Mouse (Mus musculus): ENCODE results near the gene Nmnat3. TPM values are rescaled to one million over a fixed set of nuclear protein-coding genes. Genes with fewer than 3 reads are reported as not detected.

Nmnat3 gene
- polyA plus RNA-seq, 1 experiment from 2014 or later: 0.87 TPM

DNA sequence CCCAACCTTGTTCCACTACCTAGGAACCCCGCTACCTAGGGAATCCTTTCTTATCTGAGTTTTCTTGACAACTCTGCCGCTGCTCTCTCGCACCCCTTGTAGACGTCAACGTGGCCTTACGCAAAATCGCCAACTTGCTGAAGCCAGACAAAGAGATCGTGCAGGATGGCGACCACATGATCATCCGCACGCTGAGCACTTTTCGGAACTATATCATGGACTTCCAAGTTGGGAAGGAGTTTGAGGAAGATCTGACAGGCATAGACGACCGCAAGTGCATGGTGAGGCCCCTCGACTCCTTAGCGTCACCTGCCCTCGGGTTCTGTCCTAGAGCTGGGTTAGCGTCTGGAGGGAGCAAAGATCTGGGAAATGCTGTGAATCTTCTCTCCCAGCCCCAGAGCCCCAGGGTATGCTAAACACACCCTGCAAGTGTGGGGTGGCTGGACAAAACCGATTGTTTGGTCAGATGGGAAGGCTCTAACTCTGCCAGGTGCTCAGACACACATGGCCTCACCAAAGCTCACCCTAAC lies 138.2 kb downstream of the Nmnat3 start:
- no peaks in the 10 kb centered on the region for H3K36me3 ChIP-seq (ENCODE audit: control insufficient read depth, insufficient read depth, low read length)
- DNase-seq: peak; percentile 34
- H3K4me3 ChIP-seq (replicated peaks; ENCODE audit: low read depth, low read length): peak overlapping the region; percentile 42
- WGBS: 6% methylated on average over 19 of the region's 19 CpGs
- peak overlapping the region; percentile 71 for H3K4me2 ChIP-seq (ENCODE audit: low read length)
- H3K9ac ChIP-seq (replicated peaks; ENCODE audit: low read length): peak overlapping the region; percentile 49; the same call in 1 of the 2 replicates
- peaks cover 23% of the 10 kb centered on the region for H3K4me1 ChIP-seq (ENCODE audit: control insufficient read depth, insufficient read depth, low read length)
- no peak overlapping the region for H3K27ac ChIP-seq (replicated peaks; ENCODE audit: low read depth, low read length)
- H3K9me3 ChIP-seq (ENCODE audit: control insufficient read depth, low read length): no peaks in the 10 kb centered on the region
- no peak for ATAC-seq (ENCODE audit: low FRiP score, low TSS enrichment)
- H3K27me3 ChIP-seq (ENCODE audit: control insufficient read depth, insufficient read depth, low read length): 0 out of 2 replicates have a peak, but pooled peaks cover 11% of the 10 kb centered on the region

DNA sequence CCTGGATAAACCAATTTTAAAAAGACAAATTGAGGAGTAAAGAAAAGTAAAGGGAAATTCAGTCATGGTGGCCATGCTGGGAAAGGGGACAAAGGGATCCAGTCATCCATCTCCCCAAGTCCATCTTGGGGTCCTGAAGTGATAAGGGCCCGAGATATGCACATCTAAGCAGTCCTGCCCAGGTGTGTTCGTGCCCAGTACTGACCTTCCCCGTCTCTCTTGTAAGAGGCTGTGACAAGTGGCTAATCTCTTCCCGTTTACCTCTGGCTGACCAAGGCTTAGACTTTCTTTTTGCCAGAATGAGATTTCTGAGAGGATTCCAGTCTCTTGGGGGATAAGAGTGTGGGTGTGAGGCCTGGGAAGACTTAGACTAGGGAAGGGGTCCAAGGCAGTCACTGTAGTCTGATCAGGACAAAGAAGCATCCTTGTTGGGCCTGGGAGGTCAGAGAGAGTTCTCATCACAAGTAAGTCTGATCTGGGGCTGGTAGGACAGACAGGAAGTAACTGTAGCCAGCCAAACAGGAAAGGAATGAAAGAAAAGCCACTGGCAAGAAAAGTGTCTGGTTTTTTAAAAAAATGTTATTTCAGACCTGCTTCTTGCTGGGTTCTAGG lies 140.8 kb downstream of the Nmnat3 start:
- Histone ChIP-seq H3K4me3 (replicated peaks; ENCODE audit: low read depth, low read length) (no peak overlapping the region), H3K27ac (replicated peaks; ENCODE audit: low read depth, low read length) (no peak overlapping the region), H3K9me3 (ENCODE audit: control insufficient read depth, low read length) (no peaks in the 10 kb centered on the region), H3K36me3 (ENCODE audit: control insufficient read depth, insufficient read depth, low read length) (no peaks in the 10 kb centered on the region), H3K4me1 (ENCODE audit: control insufficient read depth, insufficient read depth, low read length) (peaks cover 23% of the 10 kb centered on the region), H3K4me2 (ENCODE audit: low read length) (no peak overlapping the region), H3K27me3 (ENCODE audit: control insufficient read depth, insufficient read depth, low read length) (0 out of 2 replicates have a peak, but pooled peaks cover 11% of the 10 kb centered on the region), H3K9ac (replicated peaks; ENCODE audit: low read length) (no peak overlapping the region)
- ATAC-seq (ENCODE audit: low FRiP score, low TSS enrichment) (no peak), DNase-seq (no peak)
- 73% methylated on average over 4 of the region's 4 CpGs for WGBS

DNA sequence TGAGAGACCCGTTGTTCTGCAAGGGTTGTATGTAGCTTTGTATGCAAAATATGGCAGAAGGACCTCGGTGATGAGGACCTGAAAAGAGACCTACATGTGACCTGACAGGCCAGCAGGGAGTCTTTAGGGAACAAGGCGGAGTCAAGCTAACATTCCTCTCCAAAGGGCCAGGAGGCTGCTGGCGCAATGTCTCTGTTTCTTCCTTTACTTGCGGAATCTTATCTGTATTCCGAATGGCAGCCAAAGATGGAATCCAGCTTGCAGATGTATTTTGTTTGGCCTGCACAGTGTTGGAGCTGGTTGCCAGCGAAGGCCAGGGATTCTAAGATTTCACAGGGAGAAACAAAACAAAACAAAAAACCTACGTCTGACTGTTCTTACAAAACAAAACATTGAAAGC lies 141.5 kb downstream of the Nmnat3 start:
- Histone ChIP-seq H3K9me3 (ENCODE audit: control insufficient read depth, low read length) (no peaks in the 10 kb centered on the region), H3K4me2 (ENCODE audit: low read length) (no peak overlapping the region), H3K36me3 (ENCODE audit: control insufficient read depth, insufficient read depth, low read length) (no peaks in the 10 kb centered on the region), H3K9ac (replicated peaks; ENCODE audit: low read length) (no peak overlapping the region), H3K4me1 (ENCODE audit: control insufficient read depth, insufficient read depth, low read length) (peaks cover 23% of the 10 kb centered on the region), H3K4me3 (replicated peaks; ENCODE audit: low read depth, low read length) (no peak overlapping the region), H3K27me3 (ENCODE audit: control insufficient read depth, insufficient read depth, low read length) (0 out of 2 replicates have a peak, but pooled peaks cover 11% of the 10 kb centered on the region), H3K27ac (replicated peaks; ENCODE audit: low read depth, low read length) (no peak overlapping the region)
- ATAC-seq (ENCODE audit: low FRiP score, low TSS enrichment) (no peak), DNase-seq (no peak)
- 71% methylated on average over 8 of the region's 8 CpGs for WGBS

DNA sequence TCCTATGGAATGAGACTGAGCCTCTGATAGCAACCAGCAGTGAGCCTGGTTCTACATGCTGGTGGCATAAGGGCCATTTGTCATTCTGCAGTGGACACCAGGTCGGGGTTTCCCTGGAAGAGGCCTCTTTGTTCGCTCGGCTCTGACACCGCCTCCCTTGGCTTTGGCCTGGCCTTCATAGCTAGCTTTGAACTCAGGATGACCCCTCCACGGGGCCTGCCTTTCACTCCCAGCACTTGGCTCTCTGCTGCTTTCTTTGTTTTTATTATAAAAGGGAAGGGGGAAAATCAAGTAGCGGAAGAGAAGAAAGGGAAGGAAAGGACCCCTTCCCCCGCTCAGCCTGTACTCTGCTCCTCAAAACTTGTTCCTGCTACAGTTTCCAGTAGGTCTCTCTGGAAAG lies 142.6 kb downstream of the Nmnat3 start:
- Histone ChIP-seq H3K4me1 (ENCODE audit: control insufficient read depth, insufficient read depth, low read length) (peaks cover 15% of the 10 kb centered on the region), H3K27me3 (ENCODE audit: control insufficient read depth, insufficient read depth, low read length) (0 out of 2 replicates have a peak, but pooled peaks cover 7% of the 10 kb centered on the region), H3K9me3 (ENCODE audit: control insufficient read depth, low read length) (no peaks in the 10 kb centered on the region), H3K4me3 (replicated peaks; ENCODE audit: low read depth, low read length) (no peak overlapping the region), H3K27ac (replicated peaks; ENCODE audit: low read depth, low read length) (no peak overlapping the region), H3K36me3 (ENCODE audit: control insufficient read depth, insufficient read depth, low read length) (no peaks in the 10 kb centered on the region), H3K9ac (replicated peaks; ENCODE audit: low read length) (no peak overlapping the region), H3K4me2 (ENCODE audit: low read length) (no peak overlapping the region)
- DNase-seq (peak; percentile 39), ATAC-seq (ENCODE audit: low FRiP score, low TSS enrichment) (no peak)
- WGBS: 17% methylated on average over 7 of the region's 7 CpGs

DNA sequence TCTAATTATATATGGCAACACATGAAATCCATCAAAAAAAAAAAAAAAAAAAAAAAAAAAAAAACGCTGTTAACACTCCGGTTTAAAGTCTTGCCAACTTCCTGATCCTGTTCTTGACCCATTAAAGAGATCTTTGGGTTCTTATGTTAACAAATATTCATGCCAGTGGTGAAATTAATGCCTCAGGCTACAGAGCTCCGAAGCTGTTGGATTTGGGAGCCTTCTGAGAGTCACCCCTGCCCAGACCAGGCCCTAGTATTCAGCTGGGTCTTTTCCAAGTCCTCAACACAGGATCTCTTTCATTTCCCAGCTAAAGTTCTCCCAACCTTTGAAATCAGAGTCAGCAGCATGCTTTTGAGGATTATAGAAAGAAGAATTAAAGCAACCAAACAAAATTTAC lies 143.3 kb downstream of the Nmnat3 start:
- Histone ChIP-seq H3K4me1 (ENCODE audit: control insufficient read depth, insufficient read depth, low read length) (peaks cover 8% of the 10 kb centered on the region), H3K4me2 (ENCODE audit: low read length) (no peak overlapping the region), H3K9me3 (ENCODE audit: control insufficient read depth, low read length) (no peaks in the 10 kb centered on the region), H3K36me3 (ENCODE audit: control insufficient read depth, insufficient read depth, low read length) (no peaks in the 10 kb centered on the region), H3K27me3 (ENCODE audit: control insufficient read depth, insufficient read depth, low read length) (0 out of 2 replicates have a peak, but pooled peaks cover 1% of the 10 kb centered on the region), H3K4me3 (replicated peaks; ENCODE audit: low read depth, low read length) (no peak overlapping the region), H3K27ac (replicated peaks; ENCODE audit: low read depth, low read length) (no peak overlapping the region), H3K9ac (replicated peaks; ENCODE audit: low read length) (no peak overlapping the region)
- 73% methylated on average over 3 of the region's 3 CpGs for WGBS
- DNase-seq (no peak), ATAC-seq (ENCODE audit: low FRiP score, low TSS enrichment) (no peak)

DNA sequence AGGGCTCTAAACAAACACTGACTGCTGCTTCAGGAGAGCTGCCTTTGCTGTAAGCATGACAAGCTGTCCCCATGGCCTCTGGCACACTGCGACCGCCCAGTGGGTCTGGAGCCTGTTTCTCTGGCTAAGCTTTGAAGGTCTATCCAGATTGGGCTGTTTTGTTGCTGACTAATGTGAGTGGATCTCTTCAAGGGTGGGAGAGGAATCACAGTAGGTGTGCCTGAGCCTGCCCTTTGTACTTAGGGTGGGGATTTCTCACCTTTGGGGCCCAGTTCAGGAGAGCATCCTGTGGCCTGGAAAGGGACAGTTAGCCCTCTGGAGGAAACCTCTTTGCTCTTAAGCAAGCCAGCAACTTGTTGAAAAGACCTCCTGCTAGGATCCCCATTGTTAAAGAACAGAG lies 145.8 kb downstream of the Nmnat3 start:
- H3K36me3 ChIP-seq (ENCODE audit: control insufficient read depth, insufficient read depth, low read length): no peaks in the 10 kb centered on the region
- WGBS: 34% methylated on average over 2 of the region's 2 CpGs
- H3K4me1 ChIP-seq (ENCODE audit: control insufficient read depth, insufficient read depth, low read length): no peaks in the 10 kb centered on the region; the same call in 1 of the 2 replicates
- no peak overlapping the region for H3K9ac ChIP-seq (replicated peaks; ENCODE audit: low read length)
- no peaks in the 10 kb centered on the region for H3K27me3 ChIP-seq (ENCODE audit: control insufficient read depth, insufficient read depth, low read length)
- DNase-seq: no peak
- no peak overlapping the region for H3K4me3 ChIP-seq (replicated peaks; ENCODE audit: low read depth, low read length)
- no peak overlapping the region for H3K27ac ChIP-seq (replicated peaks; ENCODE audit: low read depth, low read length)
- no peak for ATAC-seq (ENCODE audit: low FRiP score, low TSS enrichment)
- no peaks in the 10 kb centered on the region for H3K9me3 ChIP-seq (ENCODE audit: control insufficient read depth, low read length)
- H3K4me2 ChIP-seq (ENCODE audit: low read length): no peak overlapping the region

DNA sequence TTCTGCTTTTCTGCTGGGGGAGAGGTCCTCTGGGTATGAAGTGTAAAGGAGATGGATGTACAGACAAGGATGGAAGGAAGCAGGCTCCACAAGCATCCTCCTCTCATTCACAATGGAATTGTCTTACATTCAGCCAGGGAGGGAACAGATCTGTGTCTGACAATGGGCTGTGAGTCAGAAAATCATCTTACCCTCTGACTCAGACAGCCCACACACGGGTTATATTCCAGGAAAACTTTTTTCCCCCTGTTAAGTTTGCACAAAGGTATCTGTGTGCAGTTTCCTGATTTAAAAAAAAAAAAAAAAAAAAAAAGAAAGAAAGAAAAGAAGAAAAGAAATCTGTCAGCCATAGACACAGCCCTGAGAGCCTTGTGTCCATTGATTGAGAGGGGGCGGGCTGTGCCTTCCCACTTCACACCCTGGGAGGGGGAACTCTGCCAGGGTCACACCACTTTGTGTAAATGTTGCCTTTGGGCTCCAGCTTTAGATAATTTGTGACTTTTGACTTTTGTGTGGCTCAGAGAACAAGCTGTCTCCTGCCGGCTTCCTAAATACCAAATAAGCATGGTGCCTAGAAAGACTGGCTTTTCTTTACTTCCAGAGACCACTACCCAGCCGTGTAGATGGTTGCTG lies 146.8 kb downstream of the Nmnat3 start:
- Histone ChIP-seq H3K9ac (replicated peaks; ENCODE audit: low read length) (no peak overlapping the region), H3K27me3 (ENCODE audit: control insufficient read depth, insufficient read depth, low read length) (no peaks in the 10 kb centered on the region), H3K4me1 (ENCODE audit: control insufficient read depth, insufficient read depth, low read length) (no peaks in the 10 kb centered on the region; the same call in 1 of the 2 replicates), H3K9me3 (ENCODE audit: control insufficient read depth, low read length) (no peaks in the 10 kb centered on the region), H3K27ac (replicated peaks; ENCODE audit: low read depth, low read length) (no peak overlapping the region), H3K36me3 (ENCODE audit: control insufficient read depth, insufficient read depth, low read length) (no peaks in the 10 kb centered on the region), H3K4me3 (replicated peaks; ENCODE audit: low read depth, low read length) (no peak overlapping the region), H3K4me2 (ENCODE audit: low read length) (no peak overlapping the region)
- ATAC-seq (ENCODE audit: low FRiP score, low TSS enrichment): no peak
- 17% methylated on average over 4 of the region's 4 CpGs for WGBS
- DNase-seq: no peak

DNA sequence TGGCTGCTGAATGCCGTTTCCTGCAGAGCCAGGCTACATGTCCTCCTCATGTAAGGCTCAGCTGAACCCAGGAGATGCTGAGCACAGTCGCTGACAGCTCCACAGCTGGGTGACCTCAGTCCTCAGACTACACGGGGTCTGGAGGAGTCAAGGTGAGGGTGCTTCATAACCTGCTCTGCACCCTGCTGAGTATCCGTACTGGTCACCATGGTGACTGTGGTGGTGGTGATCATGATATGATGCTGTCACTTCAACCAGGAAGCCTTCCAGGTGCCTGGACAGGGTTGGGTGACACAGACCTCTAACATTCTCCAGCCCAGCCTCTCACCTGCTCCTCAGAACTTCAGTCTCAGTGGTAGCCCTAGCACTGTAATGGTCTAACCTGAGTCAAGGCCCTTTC lies 150.6 kb downstream of the Nmnat3 start:
- H3K9ac ChIP-seq (replicated peaks; ENCODE audit: low read length): no peak overlapping the region
- ATAC-seq (ENCODE audit: low FRiP score, low TSS enrichment) (no peak), DNase-seq (no peak)
- H3K4me1 ChIP-seq (ENCODE audit: control insufficient read depth, insufficient read depth, low read length): no peaks in the 10 kb centered on the region; the same call in 1 of the 2 replicates
- no peaks in the 10 kb centered on the region for H3K36me3 ChIP-seq (ENCODE audit: control insufficient read depth, insufficient read depth, low read length)
- 89% methylated on average over 4 of the region's 4 CpGs for WGBS
- no peak overlapping the region for H3K27ac ChIP-seq (replicated peaks; ENCODE audit: low read depth, low read length)
- H3K9me3 ChIP-seq (ENCODE audit: control insufficient read depth, low read length): no peaks in the 10 kb centered on the region
- no peak overlapping the region for H3K4me2 ChIP-seq (ENCODE audit: low read length)
- H3K4me3 ChIP-seq (replicated peaks; ENCODE audit: low read depth, low read length): no peak overlapping the region
- H3K27me3 ChIP-seq (ENCODE audit: control insufficient read depth, insufficient read depth, low read length): no peaks in the 10 kb centered on the region

DNA sequence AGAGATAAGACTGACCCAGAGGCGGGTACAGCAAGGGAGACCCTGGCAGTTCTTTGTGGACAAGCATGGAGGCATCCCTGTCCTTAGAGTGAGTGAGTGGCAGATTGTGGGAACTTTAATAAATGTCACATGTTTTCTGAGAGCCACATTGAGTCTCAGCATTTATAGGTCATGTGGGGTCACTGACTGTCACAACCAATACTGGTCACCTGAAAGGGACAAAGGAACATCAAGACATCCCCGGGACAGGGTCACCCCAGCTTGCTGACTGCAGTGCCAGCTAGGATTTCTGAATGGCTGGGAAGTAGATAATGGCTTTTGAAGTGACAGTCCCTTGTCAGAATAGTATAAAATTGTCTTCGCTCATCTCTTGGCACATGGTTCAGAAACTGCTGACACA lies 151.9 kb downstream of the Nmnat3 start:
- ATAC-seq (ENCODE audit: low FRiP score, low TSS enrichment): no peak

More for the DNA sequence above, 151.9 kb downstream of the Nmnat3 start:
- Histone ChIP-seq H3K4me3 (replicated peaks; ENCODE audit: low read depth, low read length) (no peak overlapping the region), H3K9me3 (ENCODE audit: control insufficient read depth, low read length) (no peaks in the 10 kb centered on the region), H3K4me1 (ENCODE audit: control insufficient read depth, insufficient read depth, low read length) (no peaks in the 10 kb centered on the region), H3K27ac (replicated peaks; ENCODE audit: low read depth, low read length) (no peak overlapping the region), H3K4me2 (ENCODE audit: low read length) (no peak overlapping the region), H3K9ac (replicated peaks; ENCODE audit: low read length) (no peak overlapping the region), H3K27me3 (ENCODE audit: control insufficient read depth, insufficient read depth, low read length) (no peaks in the 10 kb centered on the region), H3K36me3 (ENCODE audit: control insufficient read depth, insufficient read depth, low read length) (no peaks in the 10 kb centered on the region)
- DNase-seq: no peak
- 58% methylated on average over 3 of the region's 3 CpGs for WGBS

Measured in midbrain, embryonic 14.5 days (tissue).